Mouse (Mus musculus) cerebellum, adult 2 months (tissue): ENCODE data around the gene Cir1. TPM values are rescaled to one million over a fixed set of nuclear protein-coding genes. Genes with fewer than 3 reads are reported as not detected.

ENCODE experiments used
- DNase-seq, 2 experiments: peaks; one replicate each; pipeline ENCODE4 v3.0.0; 2021
- H3K27ac ChIP-seq: fragments of 200-500 bp; 2 replicates; pipeline ENCODE4 v1.5.1; 2012; ENCODE audit warnings: low read length, control low read depth, inconsistent platforms; ENCODE audit not compliant: insufficient read depth
- H3K27me3 ChIP-seq: fragments of 200-500 bp; 2 replicates; pipeline ENCODE4 v1.6.1; 2012; ENCODE audit warnings: inconsistent platforms, mild to moderate bottlenecking, low read length, moderate library complexity; ENCODE audit not compliant: control insufficient read depth, insufficient read depth
- H3K4me1 ChIP-seq: fragments of 200-500 bp; 2 replicates; pipeline ENCODE4 v1.6.1; 2011; ENCODE audit warnings: low read length; ENCODE audit not compliant: control insufficient read depth, insufficient read depth
- H3K4me3 ChIP-seq: fragments of 200-500 bp; replicated peaks from 2 replicates; pipeline ENCODE3; 2011; ENCODE audit warnings: mild to moderate bottlenecking, low read depth, low read length, control low read depth; ENCODE audit not compliant: insufficient read depth
- CTCF ChIP-seq: fragments of 200-500 bp; IDR thresholded peaks from 2 replicates; pipeline ENCODE4 v1.5.1; 2011; ENCODE audit warnings: low read depth, mild to moderate bottlenecking, control low read depth, low read length, moderate library complexity, borderline replicate concordance; ENCODE audit not compliant: insufficient read depth
- POLR2A ChIP-seq: fragments of 200-500 bp; IDR thresholded peaks from 2 replicates; pipeline ENCODE4 v1.6.1; 2011; ENCODE audit warnings: low read length, control low read depth, borderline replicate concordance; ENCODE audit not compliant: insufficient read depth
- WGBS: fragments of 180-500 bp; shearing (Covaris S2); methylation state at CpG from one replicate; pipeline ENCODE4 v1.1.7; 2018; 5-methylcytosine and 5-hydroxymethylcytosine counted together
- polyA plus RNA-seq: library from polyadenylated mRNA; depleted of rRNA; stranded (reverse); fragments of >200 nt; gene quantifications from 2 replicates; pipeline ENCODE4 v1.2.3, GENCODE M21; 2012

The Cir1 gene
- polyA plus RNA-seq, 1 experiment = 29.2 TPM

DNA sequence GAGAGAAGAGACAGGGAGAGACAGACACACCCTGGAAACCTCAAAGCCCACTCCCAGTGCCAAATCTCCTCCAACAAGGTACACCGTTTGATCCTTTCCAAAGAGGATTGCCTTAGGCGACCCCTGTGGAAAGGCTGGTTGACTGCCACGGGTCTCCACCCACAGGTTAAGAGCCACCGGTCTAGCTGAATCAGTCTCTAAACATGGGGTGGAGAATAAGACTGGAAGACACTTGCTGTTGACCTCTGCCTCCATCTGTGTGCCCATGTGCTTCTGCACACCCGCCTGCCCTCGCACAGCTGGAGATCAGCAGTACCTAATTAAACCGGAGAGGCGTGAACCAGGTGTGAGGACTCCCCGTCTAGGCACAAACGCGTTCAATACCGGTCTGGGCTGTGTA is 10.5 kb upstream of the Cir1 start:
- Histone ChIP-seq H3K4me3 (no peak overlapping the region), H3K27ac (no peak overlapping the region), H3K27me3 (no peaks in the 10 kb centered on the region), H3K4me1 (peaks cover 7% of the 10 kb centered on the region)
- TF ChIP-seq CTCF = no peak
- DNase-seq = no peak
- 61% methylated on average over 12 of the region's 12 CpGs for WGBS

DNA sequence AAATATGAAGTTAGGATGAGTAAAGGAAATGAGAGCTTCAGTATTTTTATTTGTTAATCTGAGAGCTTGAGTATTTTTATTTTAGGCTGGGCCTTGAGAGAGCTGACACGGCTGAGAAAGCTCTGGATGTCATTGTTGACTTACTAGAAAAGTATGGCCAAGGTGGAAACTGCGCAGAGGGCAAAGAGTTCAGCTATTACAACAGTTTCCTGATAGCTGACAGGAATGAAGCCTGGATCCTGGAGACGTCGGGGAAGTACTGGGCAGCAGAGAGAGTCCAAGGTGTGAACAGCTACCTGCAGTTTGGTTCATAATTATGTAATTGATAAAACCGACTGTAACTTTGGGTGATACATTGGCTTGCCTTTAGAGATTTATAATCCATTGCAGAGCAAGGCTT is 6.7 kb upstream of the Cir1 start:
- no peaks in the 10 kb centered on the region for H3K27me3 ChIP-seq
- no peak overlapping the region for H3K27ac ChIP-seq
- DNase-seq = no peak
- WGBS = 87% methylated on average over 5 of the region's 5 CpGs
- H3K4me1 ChIP-seq = peaks cover 7% of the 10 kb centered on the region
- TF ChIP-seq POLR2A (no peak), CTCF (no peak)
- no peak overlapping the region for H3K4me3 ChIP-seq

DNA sequence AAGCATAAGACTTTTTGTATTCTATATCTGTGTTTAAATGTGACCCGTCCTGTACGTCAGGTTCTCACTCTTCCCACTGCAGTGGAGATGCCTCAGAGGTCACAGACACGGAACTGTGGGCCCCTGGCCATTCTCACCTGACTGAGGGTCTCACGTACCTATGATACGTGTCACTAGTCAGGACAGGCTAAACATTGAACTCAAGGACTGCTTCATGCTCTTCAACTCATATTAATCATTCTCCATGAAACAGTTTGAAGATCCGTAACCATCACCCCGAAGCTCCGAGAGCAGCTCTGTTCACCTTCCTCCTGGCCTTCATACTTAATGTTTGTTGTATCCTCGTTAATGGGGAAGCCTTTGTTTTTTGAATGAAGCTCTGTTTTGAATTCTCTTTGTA is 4.9 kb upstream of the Cir1 start:
- no peak for DNase-seq
- no peak for TF ChIP-seq CTCF
- no peak for TF ChIP-seq POLR2A
- 94% methylated on average over 9 of the region's 9 CpGs for WGBS
- peaks cover 7% of the 10 kb centered on the region for H3K4me1 ChIP-seq
- no peak overlapping the region for H3K4me3 ChIP-seq
- H3K27ac ChIP-seq = no peak overlapping the region
- no peaks in the 10 kb centered on the region for H3K27me3 ChIP-seq

DNA sequence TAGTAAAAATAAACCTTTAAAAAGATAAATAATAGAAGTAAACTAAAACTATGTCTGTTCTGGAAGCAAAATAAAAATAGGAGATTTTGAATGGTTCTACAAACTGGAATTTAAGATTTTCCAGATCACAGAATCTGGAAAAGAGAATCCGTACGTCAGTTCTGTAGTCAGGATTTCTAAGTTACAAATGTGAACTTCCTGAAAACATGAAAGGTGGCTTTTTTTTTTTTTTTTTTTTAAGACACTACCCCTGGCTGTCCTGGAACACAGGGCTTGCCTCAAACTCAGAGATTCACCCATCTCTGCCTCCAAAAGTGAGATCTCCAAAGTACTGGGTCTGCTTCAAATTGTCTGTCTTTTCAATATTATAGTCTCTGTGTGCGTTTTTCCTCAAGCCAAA is 1.8 kb upstream of the Cir1 start:
- H3K27ac ChIP-seq = no peak overlapping the region
- no peaks in the 10 kb centered on the region for H3K4me1 ChIP-seq
- TF ChIP-seq CTCF = no peak
- no peak for TF ChIP-seq POLR2A
- no peak overlapping the region for H3K4me3 ChIP-seq
- DNase-seq = no peak
- 94% methylated on average over 3 of the region's 3 CpGs for WGBS
- no peaks in the 10 kb centered on the region for H3K27me3 ChIP-seq

DNA sequence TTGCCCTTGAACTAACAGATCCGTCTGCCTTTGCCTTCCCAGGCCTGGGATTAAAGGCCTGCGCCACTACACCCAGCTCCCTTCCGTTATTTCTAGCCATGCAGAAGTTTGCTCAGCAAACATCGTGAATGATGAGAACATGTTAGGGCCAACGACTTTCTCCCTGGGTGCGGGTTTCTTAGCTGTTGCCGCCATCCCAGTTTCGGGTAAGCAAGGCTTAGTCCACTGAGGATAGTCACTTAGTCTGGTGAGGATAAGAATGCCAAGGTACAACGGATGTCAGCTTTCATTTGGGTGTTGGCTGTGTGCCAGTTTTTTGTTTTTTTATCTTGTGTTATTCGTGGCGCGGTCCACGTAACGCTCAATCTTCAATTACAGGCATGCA is 608 bp upstream of the Cir1 start:
- DNase-seq = peak; percentile 60 to 69
- Histone ChIP-seq H3K4me3 (peak overlapping the region; percentile 70), H3K27me3 (no peaks in the 10 kb centered on the region), H3K27ac (peak overlapping the region; percentile 29), H3K4me1 (no peaks in the 10 kb centered on the region)
- 10% methylated on average over 14 of the region's 14 CpGs for WGBS
- TF ChIP-seq CTCF (no peak), POLR2A (no peak)

DNA sequence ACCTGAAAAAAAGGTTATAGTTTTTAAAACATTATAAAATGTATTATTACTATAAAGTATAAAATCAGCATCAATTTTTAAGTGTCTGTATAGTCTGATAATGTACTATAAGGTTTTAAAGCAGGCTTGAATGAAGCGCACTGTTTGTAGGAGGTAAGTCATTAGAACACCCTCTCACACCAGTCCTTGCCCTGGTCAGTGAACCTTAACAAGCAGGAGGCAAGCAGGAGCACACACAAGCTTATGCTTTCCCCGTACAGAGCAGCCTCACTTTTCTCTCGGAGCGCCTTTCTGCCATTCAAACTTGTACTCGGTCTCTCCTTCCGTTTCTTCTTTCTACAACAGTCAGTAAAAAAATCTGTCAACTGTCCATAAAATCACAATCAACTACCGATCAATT is 6.5 kb downstream of the Cir1 start:
- Histone ChIP-seq H3K4me1 (no peaks in the 10 kb centered on the region), H3K27ac (no peak overlapping the region), H3K4me3 (no peak overlapping the region), H3K27me3 (no peaks in the 10 kb centered on the region)
- DNase-seq = no peak
- 87% methylated on average over 7 of the region's 7 CpGs for WGBS
- TF ChIP-seq POLR2A = no peak
- no peak for TF ChIP-seq CTCF

DNA sequence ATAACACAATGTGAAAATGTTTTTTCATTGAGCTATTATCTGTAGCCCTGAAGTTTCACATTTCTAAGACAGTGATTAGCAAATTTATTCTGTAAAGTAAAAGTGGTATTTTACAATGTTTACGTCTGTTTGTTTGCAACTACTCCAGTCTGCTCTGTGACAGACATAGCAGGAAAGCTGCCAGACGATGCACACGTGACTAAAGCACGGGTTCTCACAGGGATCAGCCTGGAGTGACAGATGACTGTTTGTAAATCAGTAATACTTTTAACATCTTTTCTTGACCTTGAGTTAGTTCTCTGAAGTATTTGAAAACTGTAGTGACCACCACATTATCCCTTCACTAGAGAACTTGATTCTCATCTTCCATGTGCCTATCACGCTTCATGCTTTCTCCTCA is 8.0 kb downstream of the Cir1 start:
- 87% methylated on average over 5 of the region's 5 CpGs for WGBS
- H3K27me3 ChIP-seq = no peaks in the 10 kb centered on the region
- H3K4me1 ChIP-seq = no peaks in the 10 kb centered on the region
- no peak overlapping the region for H3K27ac ChIP-seq
- no peak for DNase-seq
- TF ChIP-seq POLR2A = no peak
- H3K4me3 ChIP-seq = no peak overlapping the region

DNA sequence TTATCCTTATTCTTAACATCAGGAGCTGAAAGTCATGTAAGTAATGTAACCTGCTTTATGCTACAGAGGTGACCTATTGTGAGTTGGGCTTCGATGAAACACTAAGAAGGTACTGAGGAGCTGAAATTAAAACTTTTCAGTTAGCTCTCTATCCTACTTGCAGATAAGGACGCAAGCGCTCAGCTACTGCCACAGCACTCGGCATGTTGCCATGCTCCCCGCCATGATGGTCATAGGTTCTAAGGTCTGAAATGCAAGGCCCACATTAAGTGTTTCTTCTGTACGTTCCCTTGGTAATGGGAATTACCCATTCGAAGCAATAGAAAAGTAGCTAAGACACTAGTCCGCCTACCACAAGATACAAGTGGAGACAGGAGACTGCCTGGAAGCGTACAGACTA is 9.8 kb downstream of the Cir1 start:
- TF ChIP-seq POLR2A (no peak), CTCF (no peak)
- DNase-seq = no peak
- WGBS = 93% methylated on average over 9 of the region's 9 CpGs
- Histone ChIP-seq H3K4me3 (no peak overlapping the region), H3K27me3 (no peaks in the 10 kb centered on the region), H3K27ac (no peak overlapping the region), H3K4me1 (no peaks in the 10 kb centered on the region)

DNA sequence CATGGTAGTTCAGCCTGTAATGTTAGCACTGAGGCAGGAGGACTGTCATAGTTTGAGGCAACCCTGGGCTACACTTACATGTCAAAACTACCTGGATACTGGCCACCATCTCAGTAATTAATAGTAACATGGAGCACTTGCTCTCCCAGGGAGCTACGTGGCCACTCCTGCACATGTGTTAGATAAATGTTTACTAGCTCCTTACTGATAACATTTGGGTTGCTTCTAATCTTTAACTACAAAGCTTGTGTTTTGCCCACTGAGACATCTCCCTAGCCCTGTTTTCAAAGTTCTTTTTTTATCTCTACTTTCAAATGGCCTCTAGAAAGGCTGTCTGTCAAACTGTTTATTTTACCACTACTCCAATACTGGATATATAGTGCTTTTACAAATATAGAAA is 10.5 kb downstream of the Cir1 start:
- DNase-seq = no peak
- WGBS = 81% methylated on average over 1 of the region's 1 CpGs
- no peak for TF ChIP-seq CTCF
- Histone ChIP-seq H3K27ac (no peak overlapping the region), H3K4me1 (no peaks in the 10 kb centered on the region), H3K4me3 (no peak overlapping the region), H3K27me3 (no peaks in the 10 kb centered on the region)
